Mouse (Mus musculus): ENCODE data around the gene Rad51b.

Gene Rad51b

DNA sequence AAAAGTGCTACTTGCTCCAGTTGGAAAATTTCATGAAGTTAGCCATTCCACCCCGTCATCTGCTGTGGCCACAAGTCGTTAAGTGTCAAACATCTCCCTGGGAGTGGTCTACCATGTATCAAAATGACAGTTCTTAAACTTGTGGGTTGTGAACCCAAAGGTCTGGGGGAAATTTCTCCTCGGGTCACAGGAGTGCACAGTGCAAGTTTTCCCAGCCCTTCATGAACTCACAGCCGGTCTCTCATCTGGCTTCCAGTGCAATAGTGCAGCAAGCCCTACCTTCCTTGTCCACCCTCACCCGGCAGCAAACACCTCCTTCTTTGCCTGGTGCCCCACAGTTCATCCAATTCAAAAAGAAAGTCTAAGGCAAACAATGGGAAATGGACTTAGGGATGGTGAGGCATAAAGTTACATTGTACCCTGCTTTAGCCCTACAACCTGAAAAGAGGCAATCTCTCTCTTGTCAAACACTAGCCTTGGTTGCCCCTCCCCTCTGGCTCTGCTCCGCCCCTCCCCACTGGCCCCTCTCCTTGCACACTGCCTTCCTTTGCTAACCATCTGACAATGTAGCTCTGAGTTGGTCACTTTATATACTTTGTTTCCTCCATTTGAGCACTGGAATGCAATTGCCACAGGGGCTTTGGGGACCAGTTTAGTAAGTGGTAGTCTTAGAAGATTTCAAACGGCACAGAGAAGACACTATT is 390.8 kb downstream of the Rad51b start:
- DNase-seq (ENCODE audit: low spot score) = no peak

DNA sequence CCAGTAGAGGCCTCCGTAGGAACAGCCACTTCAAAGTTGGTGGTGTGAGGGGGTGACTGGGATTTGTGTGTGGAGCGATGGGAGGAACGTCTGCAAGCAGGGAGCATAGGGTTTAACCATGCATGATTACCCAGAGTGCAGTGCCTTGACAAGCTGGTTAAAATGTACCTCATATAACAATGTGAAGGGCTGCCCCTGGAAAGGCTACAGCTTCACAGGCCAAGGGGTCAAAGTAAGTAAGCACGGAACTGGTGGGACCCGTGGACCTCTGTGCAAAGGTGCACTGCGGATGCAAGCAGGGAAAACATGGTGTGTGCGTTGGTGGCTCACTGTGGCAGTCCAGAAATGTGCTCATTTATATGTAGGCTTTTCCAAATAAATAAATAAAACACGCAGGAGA is 392.2 kb downstream of the Rad51b start:
- no peak for DNase-seq (ENCODE audit: low spot score)

DNA sequence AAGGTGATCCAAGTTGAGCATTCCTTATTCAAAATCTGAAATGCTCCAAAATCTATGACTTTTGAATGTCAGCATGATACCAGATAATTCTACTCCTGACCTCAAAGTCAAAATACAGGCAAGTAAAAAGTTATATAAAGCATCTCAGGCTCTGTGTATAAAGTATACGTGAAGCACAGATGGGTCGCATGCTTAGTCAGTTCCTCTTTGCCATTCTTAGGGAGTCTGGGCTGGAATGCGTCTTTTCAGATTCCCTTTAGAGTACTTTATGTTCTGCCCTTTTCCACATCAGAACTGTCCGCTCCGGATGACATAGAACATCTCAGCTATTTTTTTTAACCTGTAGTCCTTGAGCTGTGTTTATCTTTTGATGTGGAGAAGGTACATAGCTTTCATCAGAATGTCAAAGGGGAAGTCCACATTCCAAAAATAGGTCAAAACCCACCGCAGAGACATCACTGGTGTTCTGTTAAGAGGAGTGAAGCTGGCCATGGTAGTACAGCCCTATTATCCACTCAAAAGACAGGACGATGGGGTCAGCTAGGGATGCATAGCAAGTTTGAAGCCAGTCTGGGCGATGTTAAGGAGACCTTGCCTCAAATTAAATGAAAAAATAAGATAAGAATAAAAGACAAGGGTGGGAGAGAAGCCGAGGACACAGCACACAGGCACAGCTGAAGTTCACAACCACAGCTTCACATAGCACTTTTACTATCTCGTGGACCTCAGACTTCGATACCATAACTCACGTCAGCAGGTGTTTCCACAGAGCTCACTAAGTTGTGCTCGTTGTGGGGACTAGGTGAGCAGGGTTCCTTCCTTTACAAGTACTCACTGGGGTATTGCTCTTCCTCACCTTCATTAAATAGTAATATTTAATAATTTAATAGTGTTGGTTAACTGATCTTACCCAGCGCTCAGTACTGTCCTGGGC is 395.1 kb downstream of the Rad51b start:
- no peak for DNase-seq (ENCODE audit: low spot score)

GRCm38 (mm10) chr12:79695832-79696434 is 398.9 kb downstream of the Rad51b start:
- no peak for DNase-seq (ENCODE audit: low spot score)

DNA sequence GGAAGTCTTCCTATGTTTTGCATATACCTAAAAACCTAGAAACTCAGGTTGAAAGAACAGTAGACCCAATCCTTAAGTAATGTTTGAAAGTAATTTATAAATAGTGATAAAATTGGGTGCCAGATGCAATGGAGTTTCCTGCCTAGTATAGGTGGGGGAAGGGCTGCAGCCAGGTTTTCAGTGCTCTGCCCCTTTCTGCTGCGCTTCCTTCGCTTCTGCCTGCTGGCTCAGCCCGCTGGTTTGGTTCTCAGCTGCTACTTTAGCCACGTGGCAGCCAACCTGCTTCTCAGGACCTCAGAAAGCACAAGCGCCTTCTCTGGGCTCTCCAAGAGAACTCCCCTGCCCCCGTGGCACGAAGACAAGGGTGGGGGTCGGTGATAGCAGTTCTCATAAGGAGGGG is 406.5 kb downstream of the Rad51b start:
- no peak for DNase-seq (ENCODE audit: low spot score)

DNA sequence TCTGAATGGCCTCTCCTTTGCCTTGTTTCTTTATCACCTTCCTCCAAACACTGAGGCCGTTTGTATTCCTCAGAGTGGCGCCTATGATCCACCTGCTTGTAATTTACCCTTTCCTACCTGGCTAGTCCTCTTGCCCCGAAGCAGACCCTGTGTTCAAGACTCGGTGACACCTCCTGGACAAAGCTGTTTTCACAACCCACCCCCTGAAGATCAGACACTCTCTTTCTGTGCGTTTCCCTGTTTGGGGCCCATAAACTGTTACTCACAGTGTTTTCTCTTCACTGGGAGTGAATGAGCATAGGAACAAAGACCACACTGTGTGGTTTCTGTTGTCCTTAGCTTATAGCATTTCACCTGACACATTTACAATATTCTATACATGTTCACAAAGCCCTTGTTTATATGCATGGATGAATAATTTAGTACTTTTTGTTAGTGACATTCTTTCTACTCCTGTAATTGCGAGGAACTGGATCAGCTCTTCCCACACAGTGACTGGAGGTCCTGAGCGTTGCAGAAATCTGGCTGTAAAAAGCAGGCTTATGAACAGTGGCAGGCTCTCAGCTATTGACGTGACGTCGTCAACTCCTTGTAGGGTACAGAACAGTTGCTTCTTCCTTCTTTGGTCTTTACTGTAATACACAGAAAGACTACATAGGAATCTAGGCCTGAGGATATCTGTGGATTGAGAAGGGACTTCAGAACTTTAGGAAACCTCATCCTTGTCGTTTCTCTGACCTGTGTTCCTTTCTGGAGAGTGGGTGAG is 408.6 kb downstream of the Rad51b start:
- no peak for DNase-seq (ENCODE audit: low spot score)

DNA sequence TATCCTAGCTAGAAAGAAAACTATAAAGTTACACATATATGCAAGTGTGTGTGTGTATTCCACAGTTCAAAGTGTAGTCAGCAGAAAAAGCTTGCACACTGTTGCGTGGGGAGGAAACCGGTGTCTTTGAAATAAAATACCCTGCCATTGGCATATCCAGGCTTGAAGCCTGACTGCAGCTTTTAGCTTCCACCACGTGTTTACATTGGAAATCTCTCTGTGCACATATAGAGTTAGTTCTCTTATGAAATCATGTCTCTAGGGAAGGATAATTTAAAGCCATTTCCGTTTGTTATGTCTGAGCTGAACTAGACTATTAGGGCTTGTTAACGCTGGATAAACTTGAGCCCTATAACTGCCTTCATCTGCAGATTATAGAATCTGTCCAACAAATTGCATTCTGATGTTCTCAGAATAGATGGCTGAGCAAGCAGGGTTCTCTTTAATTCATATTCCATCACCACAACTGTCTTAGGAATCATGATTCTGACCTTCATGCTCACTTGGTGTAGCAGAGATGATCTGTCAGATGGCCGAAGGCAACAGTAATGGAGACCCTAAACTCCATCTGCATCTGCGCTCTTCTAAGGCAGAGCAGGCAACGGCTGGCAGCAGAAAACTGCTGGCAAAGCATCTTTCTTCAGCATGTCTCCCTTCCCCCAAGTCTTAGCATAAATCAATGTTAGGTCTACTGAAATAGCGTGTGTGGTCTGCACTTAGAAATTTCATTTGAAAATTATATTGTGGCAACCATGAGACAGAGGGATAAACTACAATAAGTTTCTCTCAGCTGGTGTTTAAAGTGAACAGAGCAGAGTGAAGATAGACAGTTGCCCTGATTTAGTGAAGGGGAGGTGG is 410.7 kb downstream of the Rad51b start:
- no peak for DNase-seq (ENCODE audit: low spot score)

DNA sequence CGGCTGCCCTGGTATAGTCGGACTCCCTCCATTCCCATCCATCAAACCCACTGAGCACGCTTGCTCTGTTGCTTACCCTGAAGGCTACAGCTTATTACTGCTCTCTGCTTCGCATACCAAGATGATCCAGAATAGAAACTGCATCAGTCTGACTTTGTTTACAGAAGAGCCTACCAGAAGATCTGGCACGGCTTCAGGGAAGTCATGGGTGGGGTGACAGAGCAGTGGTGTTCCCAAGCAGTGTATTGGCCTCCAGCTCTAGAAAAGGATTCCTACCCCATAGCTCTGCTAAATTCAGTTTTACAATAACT is 411.3 kb downstream of the Rad51b start:
- no peak for DNase-seq (ENCODE audit: low spot score)

DNA sequence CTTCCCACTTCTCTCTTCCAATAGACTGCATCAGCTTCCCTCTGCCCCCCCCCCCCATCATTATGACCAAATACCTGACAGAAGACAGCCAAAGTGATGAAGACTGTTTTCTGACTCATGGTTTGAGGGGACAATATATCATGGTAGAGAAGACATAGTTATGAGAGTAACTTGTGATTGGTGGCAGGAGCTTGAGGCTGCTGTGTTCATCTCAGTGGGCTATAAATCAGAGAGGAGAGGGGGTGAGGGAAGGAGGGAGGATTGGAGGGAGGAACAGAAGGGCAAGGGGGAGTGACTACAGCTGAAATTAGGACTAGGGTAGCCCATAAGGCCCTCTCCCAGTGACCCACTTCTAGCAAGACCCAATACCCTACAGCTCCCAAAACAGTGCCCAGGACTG is 416.2 kb downstream of the Rad51b start:
- DNase-seq (ENCODE audit: low spot score) = no peak

GRCm38 (mm10) chr12:79714484-79714883 is 417.4 kb downstream of the Rad51b start:
- no peak for DNase-seq (ENCODE audit: low spot score)

- DNase-seq (ENCODE audit: low spot score) = peak; percentile 27
These were observed 418.6 kb downstream of the Rad51b start for GRCm38 (mm10) chr12:79715506-79716345.

DNA sequence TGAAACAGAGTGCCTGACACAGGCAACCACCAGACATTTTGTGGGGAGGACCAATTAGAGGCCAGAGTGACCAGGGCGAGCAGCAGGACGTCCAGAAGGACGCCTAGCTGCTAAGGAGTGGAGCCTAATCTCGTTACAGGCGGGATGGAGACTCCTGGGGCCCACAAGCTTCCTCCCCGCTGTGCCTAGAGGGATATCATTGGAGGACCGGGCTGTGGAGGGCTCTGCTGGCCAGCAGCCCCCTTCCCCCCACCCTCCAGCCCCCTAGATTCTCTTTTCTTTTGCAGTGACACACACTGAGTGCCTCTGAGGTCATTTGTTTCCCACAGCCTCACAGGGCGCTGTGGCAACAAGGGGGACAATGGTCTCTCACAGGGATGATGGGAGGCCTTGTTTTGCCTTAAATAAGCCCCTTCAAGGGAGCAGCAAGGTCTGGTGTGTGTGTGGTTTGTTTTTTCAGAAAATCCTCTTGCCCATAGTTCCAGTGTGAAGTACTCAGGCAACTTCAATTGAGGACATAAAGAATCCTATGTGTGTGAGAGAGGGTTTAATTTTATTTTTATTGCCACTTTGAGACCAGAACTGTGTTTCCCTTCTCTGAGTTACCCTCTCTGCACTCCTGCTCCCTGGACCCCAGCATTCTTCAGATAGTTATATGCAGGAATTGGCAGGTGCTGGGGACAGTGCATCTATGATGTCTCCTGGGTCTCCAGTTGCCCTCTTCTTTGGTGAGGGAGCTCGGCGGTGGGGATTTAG is 422.2 kb downstream of the Rad51b start:
- DNase-seq (ENCODE audit: low spot score) = no peak

- DNase-seq (ENCODE audit: low spot score) = no peak
These were observed 422.7 kb downstream of the Rad51b start for GRCm38 (mm10) chr12:79719847-79720201.

GRCm38 (mm10) chr12:79724875-79725274 is 427.8 kb downstream of the Rad51b start:
- no peak for DNase-seq (ENCODE audit: low spot score)

DNA sequence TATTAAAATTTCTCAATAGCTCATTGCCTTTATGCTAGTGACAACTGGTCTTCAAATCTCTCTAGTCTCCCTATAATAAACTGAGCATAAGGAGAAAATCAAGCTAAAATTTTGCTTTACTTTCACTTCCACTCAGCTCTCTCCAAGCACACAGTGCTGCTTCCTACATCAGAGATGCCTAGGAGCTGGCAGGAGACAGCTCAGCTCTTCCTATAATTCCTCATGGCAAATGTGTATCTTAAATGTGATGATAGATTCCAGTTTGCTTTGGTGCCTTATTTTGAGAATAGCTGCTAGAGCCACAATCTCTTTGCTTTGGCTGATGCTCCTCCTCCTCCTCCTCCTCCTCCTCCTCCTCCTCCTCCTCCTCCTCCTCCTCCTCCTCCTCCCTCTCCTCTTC is 428.6 kb downstream of the Rad51b start:
- DNase-seq (ENCODE audit: low spot score) = no peak

GRCm38 (mm10) chr12:79726116-79726515 is 429.0 kb downstream of the Rad51b start:
- no peak for DNase-seq (ENCODE audit: low spot score)

DNA sequence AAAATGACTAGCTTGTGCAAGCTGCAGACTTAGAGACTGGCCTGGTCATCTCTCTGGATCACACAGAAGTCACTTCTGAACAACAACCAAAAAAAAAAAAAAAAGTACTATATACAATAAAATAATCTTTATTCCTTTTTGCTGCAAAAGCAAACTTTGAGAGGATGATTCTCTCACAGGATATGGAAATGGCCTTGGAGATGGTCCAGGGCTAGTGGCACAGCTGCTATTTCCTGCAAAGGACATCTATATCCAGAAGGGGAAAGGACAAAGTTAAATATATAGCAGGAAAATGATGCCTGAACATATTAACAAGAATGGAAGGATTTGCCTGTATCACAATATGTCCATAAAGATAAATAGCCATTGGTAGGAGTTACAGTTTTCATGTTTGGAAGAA is 429.9 kb downstream of the Rad51b start:
- DNase-seq (ENCODE audit: low spot score) = no peak

GRCm38 (mm10) chr12:79729926-79730506 is 432.9 kb downstream of the Rad51b start:
- no peak for DNase-seq (ENCODE audit: low spot score)

- DNase-seq (ENCODE audit: low spot score) = no peak
These were observed 434.8 kb downstream of the Rad51b start for GRCm38 (mm10) chr12:79731905-79732304.

All from urinary bladder, postnatal 25 days (tissue).